In genomic region chr11:68674643-68675042, GRCm38 (mm10) we compare ENCODE assay signal across 19 mouse cellular contexts. TPM values are rescaled to one million over a fixed set of nuclear protein-coding genes. Genes with fewer than 3 reads are reported as not detected.
DNase-seq lines count a peak whose midpoint lies in the region; ATAC-seq and TF ChIP-seq lines count a peak whose summit lies in the region.
"Had no signal": no experiment of that assay in that cellular context is flagged by ENCODE, and none has a peak within 500 bp of the region (broad histone marks: within the 10 kb centered on the region; RNA-seq: fewer than 3 reads in every experiment).

No protein-coding gene starts in this region.

- 60% methylated on average over 3 of the region's 3 CpGs for WGBS in heart, embryonic 11.5 days (ENCODE audit: insufficient replicate concordance)
- 54% methylated on average over 3 of the region's 3 CpGs for WGBS in heart, embryonic 15.5 days
- 60% methylated on average over 3 of the region's 3 CpGs for WGBS in heart, postnatal 0 days

- no peak for TF ChIP-seq CTCF in heart, postnatal 0 days (IDR thresholded peaks at IDR 0.05; ENCODE audit: low read depth)

- H3K27me3 ChIP-seq in heart, embryonic 11.5 days (ENCODE audit: control insufficient read depth, insufficient read depth, low read length): no peaks in the 10 kb centered on the region
- H3K27me3 ChIP-seq in heart, embryonic 15.5 days: no peaks in the 10 kb centered on the region
- no peaks in the 10 kb centered on the region for H3K27me3 ChIP-seq in heart, postnatal 0 days (ENCODE audit: control insufficient read depth, insufficient read depth, low read length)
- H3K27me3 ChIP-seq: embryonic facial prominence, embryonic 12.5 days; forebrain, embryonic 13.5 days; hindbrain, embryonic 15.5 days; kidney, embryonic 15.5 days had no signal

- TF ChIP-seq EP300 in heart, postnatal 0 days (IDR thresholded peaks at IDR 0.05; ENCODE audit: low read depth): 0 out of 2 replicates have a peak, but pooled peaks have one; percentile 9

- peaks cover 11% of the 10 kb centered on the region for H3K4me1 ChIP-seq in heart, embryonic 11.5 days (ENCODE audit: control insufficient read depth, insufficient read depth, low read length)
- peaks cover 27% of the 10 kb centered on the region for H3K4me1 ChIP-seq in heart, embryonic 15.5 days (replicated peaks)
- peaks cover 15% of the 10 kb centered on the region for H3K4me1 ChIP-seq in heart, postnatal 0 days (ENCODE audit: control insufficient read depth, insufficient read depth)
- H3K4me1 ChIP-seq: embryonic facial prominence, embryonic 12.5 days; forebrain, embryonic 13.5 days; hindbrain, embryonic 15.5 days; kidney, embryonic 15.5 days had no signal

- no peak overlapping the region for H3K4me3 ChIP-seq in heart, embryonic 11.5 days (ENCODE audit: low read depth, low read length)
- H3K4me3 ChIP-seq in heart, embryonic 15.5 days: no peak overlapping the region
- no peak overlapping the region for H3K4me3 ChIP-seq in heart, postnatal 0 days (ENCODE audit: low read depth, low read length)
- H3K4me3 ChIP-seq: embryonic facial prominence, embryonic 12.5 days; forebrain, embryonic 13.5 days; hindbrain, embryonic 15.5 days; kidney, embryonic 15.5 days had no signal

- H3K27ac ChIP-seq in heart, embryonic 11.5 days (ENCODE audit: low read depth, low read length): peak overlapping the region; percentile 11
- H3K27ac ChIP-seq in heart, embryonic 15.5 days: peak overlapping the region; percentile 63
- H3K27ac ChIP-seq in heart, postnatal 0 days (ENCODE audit: low read depth): peak overlapping the region; percentile 75
- H3K27ac ChIP-seq: embryonic facial prominence, embryonic 12.5 days; forebrain, embryonic 13.5 days; hindbrain, embryonic 15.5 days; kidney, embryonic 15.5 days had no signal

- H3K9me3 ChIP-seq in heart, embryonic 11.5 days (replicated peaks; ENCODE audit: control insufficient read depth, low read length): no peaks in the 10 kb centered on the region
- H3K9me3 ChIP-seq in heart, embryonic 15.5 days (replicated peaks): no peaks in the 10 kb centered on the region
- H3K9me3 ChIP-seq in heart, postnatal 0 days (replicated peaks; ENCODE audit: control insufficient read depth, low read length): no peaks in the 10 kb centered on the region
- H3K9me3 ChIP-seq: embryonic facial prominence, embryonic 12.5 days; forebrain, embryonic 13.5 days; hindbrain, embryonic 15.5 days; kidney, embryonic 15.5 days had no signal

- H3K36me3 ChIP-seq in heart, embryonic 11.5 days (ENCODE audit: control insufficient read depth, insufficient read depth, low read length): no peaks in the 10 kb centered on the region
- H3K36me3 ChIP-seq in heart, embryonic 15.5 days: no peaks in the 10 kb centered on the region
- H3K36me3 ChIP-seq in heart, postnatal 0 days (replicated peaks; ENCODE audit: control insufficient read depth, insufficient read depth, low read length): no peaks in the 10 kb centered on the region
- H3K36me3 ChIP-seq: embryonic facial prominence, embryonic 12.5 days; hindbrain, embryonic 15.5 days; kidney, embryonic 15.5 days had no signal

- no peak overlapping the region for H3K4me2 ChIP-seq in heart, embryonic 11.5 days
- H3K4me2 ChIP-seq in heart, embryonic 15.5 days: no peak overlapping the region
- H3K4me2 ChIP-seq in heart, postnatal 0 days (ENCODE audit: low read depth, low read length): no peak overlapping the region
- H3K4me2 ChIP-seq: embryonic facial prominence, embryonic 12.5 days; forebrain, embryonic 13.5 days; hindbrain, embryonic 15.5 days; kidney, embryonic 15.5 days had no signal

- no peak for ATAC-seq in heart, embryonic 11.5 days (replicated peaks; ENCODE audit: insufficient number of reproducible peaks, low FRiP score, low TSS enrichment)
- no peak; the same call in 1 of the 2 replicates for ATAC-seq in heart, embryonic 15.5 days (replicated peaks; ENCODE audit: insufficient number of reproducible peaks, insufficient read depth, low FRiP score, low read depth)
- ATAC-seq in heart, postnatal 0 days (ENCODE audit: insufficient read depth, low read depth): peak; percentile 63; the same call in 1 of the 2 replicates
- ATAC-seq: CD4-positive, CD25-positive, alpha-beta regulatory T cell, adult 4 months; forebrain, embryonic 13.5 days; intestine, embryonic 16.5 days had no signal

- intact Hi-C loops in heart, postnatal 25 days (cut with DNase I): no loop called here

- H3K9ac ChIP-seq in heart, embryonic 11.5 days (ENCODE audit: low read depth, low read length): no peak overlapping the region
- no peak overlapping the region for H3K9ac ChIP-seq in heart, embryonic 15.5 days
- H3K9ac ChIP-seq in heart, postnatal 0 days (replicated peaks; ENCODE audit: low read depth, low read length): no peak overlapping the region
- H3K9ac ChIP-seq: embryonic facial prominence, embryonic 12.5 days; forebrain, embryonic 13.5 days; hindbrain, embryonic 15.5 days; kidney, embryonic 15.5 days had no signal

- peak; percentile 16 for DNase-seq in gastrocnemius, adult 18-20 months (ENCODE audit: low spot score)
- DNase-seq in gastrocnemius, postnatal 4 days (ENCODE audit: low spot score in 2 of 2): no peak
- no peak for DNase-seq in heart, adult 9 months (ENCODE audit: low spot score in 2 of 2)
- DNase-seq in heart, postnatal 25 days (ENCODE audit: low spot score): no peak
- peak; percentile 33 for DNase-seq in heart, postnatal 0 days (ENCODE audit: low spot score)
- DNase-seq: adrenal gland, postnatal 10 days; B cell, adult 2 months; cerebellum, adult 11 months; cerebellum, adult 9-10 months; cerebellum, postnatal 25 days; gastrocnemius, postnatal 10 days had no signal

RNA-seq across cellular contexts. Expression of gene Myh10, which starts 16.7 kb away (rescaled TPM):
- 10 to 100 TPM; 10.5 to 35.1 TPM for total RNA-seq in gastrocnemius, adult 18-20 months (2021)
- 10 to 100 TPM; 68.5 to 69.7 TPM for total RNA-seq in gastrocnemius, postnatal 4 days (2021)
- 150 and 190 TPM in 2 replicates for polyA plus RNA-seq in heart, embryonic 11.5 days (2014; fragmentation: Nextera tagmentation; extraction: Ambion mirVana)
- 90.9 and 110 TPM in 2 replicates for polyA plus RNA-seq in heart, embryonic 15.5 days (2015; fragmentation: Nextera tagmentation; extraction: Ambion mirVana)
- total RNA-seq in heart, postnatal 25 days (2021): 10 to 100 TPM; 30.4 to 32.0 TPM
- total RNA-seq in heart, postnatal 0 days (2014; rRNA removed; ENCODE audit: low replicate concordance): 82.8 and 150 TPM in 2 replicates
- 34.9 and 39.5 TPM in 2 replicates for polyA plus RNA-seq in heart, postnatal 0 days (2015; fragmentation: Nextera tagmentation; extraction: Ambion mirVana)

Comparison
In these comparisons a context has a peak if more than half of its experiments do, and no peak if none do; other contexts are left out.
1. DNase-seq: peak in gastrocnemius, adult 18-20 months (single experiment) and heart, postnatal 0 days (single experiment); none in gastrocnemius, postnatal 4 days (0 of 2), heart, adult 9 months (0 of 2) and heart, postnatal 25 days (single experiment).
2. H3K27ac ChIP-seq: peak in every context shown above with its lines; median percentile 75 in heart, postnatal 0 days; 63 in heart, embryonic 15.5 days; 11 in heart, embryonic 11.5 days.